ENCODE assay signal across 24 mouse cellular contexts in genomic region chr8:121999211-121999610, GRCm38 (mm10). TPM values are rescaled to one million over a fixed set of nuclear protein-coding genes. Genes with fewer than 3 reads are reported as not detected.
"Had no signal": no experiment of that assay in that cellular context is flagged by ENCODE, and none has a peak within 500 bp of the region (broad histone marks: within the 10 kb centered on the region; RNA-seq: fewer than 3 reads in every experiment).

No protein-coding gene starts in this region.

- H3K4me1 ChIP-seq: stomach, embryonic 15.5 days had no signal

- DNase-seq: kidney, postnatal 25 days; layer of hippocampus, adult 9-11 months; lung, adult 18-20 months; retina, postnatal 1 day; right cerebral cortex, postnatal 25 days; spleen, adult 18-20 months; thymus, postnatal 25 days had no signal

- ATAC-seq: midbrain, embryonic 15.5 days had no signal

- H3K27me3 ChIP-seq: midbrain, embryonic 12.5 days; midbrain, embryonic 15.5 days; neural tube, embryonic 12.5 days; stomach, embryonic 15.5 days had no signal

- H3K27ac ChIP-seq: kidney, postnatal 0 days; layer of hippocampus, adult 2 months; liver, embryonic 14.5 days; macrophage; midbrain, embryonic 12.5 days; midbrain, embryonic 15.5 days; neural tube, embryonic 12.5 days; stomach, embryonic 15.5 days had no signal

- H3K4me2 ChIP-seq: liver, embryonic 11.5 days; midbrain, embryonic 12.5 days; midbrain, embryonic 15.5 days; neural tube, embryonic 12.5 days; stomach, embryonic 15.5 days had no signal

- H3K9me3 ChIP-seq: midbrain, embryonic 12.5 days; midbrain, embryonic 15.5 days; neural tube, embryonic 12.5 days; stomach, embryonic 15.5 days had no signal

- H3K9ac ChIP-seq: liver, embryonic 14.5 days; midbrain, embryonic 12.5 days; midbrain, embryonic 15.5 days; neural tube, embryonic 12.5 days; stomach, embryonic 15.5 days had no signal

- H3K4me3 ChIP-seq: layer of hippocampus, adult 2 months; midbrain, embryonic 12.5 days; midbrain, embryonic 15.5 days; neural tube, embryonic 12.5 days; stomach, embryonic 15.5 days had no signal

RNA-seq across cellular contexts. Expression of gene Car5a, which starts 54.5 kb away (rescaled TPM):
- total RNA-seq: layer of hippocampus, adult 2 months; layer of hippocampus, postnatal 25 days; left cerebral cortex, postnatal 36 days; megakaryocyte, adult 5-6 weeks; neutrophil, adult 5-6 weeks had no signal
- polyA plus RNA-seq: kidney, embryonic 14.5 days; limb, embryonic 11.5 days; limb, embryonic 14.5 days; lung, embryonic 16.5 days; macrophage had no signal
